Mouse (Mus musculus) liver, embryonic 14.5 days (tissue): Measurements from ENCODE around the gene H2-Ab1.

Source experiments
- CTCF ChIP-seq: IDR thresholded peaks from 2 replicates; pipeline ENCODE4 v1.5.1; 2016; ENCODE audit warnings: antibody characterized with exemption, low read depth, control low read depth
- EP300 ChIP-seq: IDR thresholded peaks from 2 replicates; pipeline ENCODE4 v1.6.1; 2016; ENCODE audit warnings: antibody characterized with exemption, low read depth

GRCm38 (mm10) chr17:34294249-34294648, 36.8 kb downstream of the H2-Ab1 start:
- TF ChIP-seq CTCF = no peak
- TF ChIP-seq EP300 = no peak
